Mouse (Mus musculus): Measurements from ENCODE around the gene Gga2. TPM values are rescaled to one million over a fixed set of nuclear protein-coding genes. Genes with fewer than 3 reads are reported as not detected.
A peak's percentile ranks its signal among the peaks of the same experiment; 100 is the strongest.

Gga2 gene
- polyA plus RNA-seq, 1 experiment from 2014 or later: 10.1 TPM

- 67% methylated on average over 7 of the region's 7 CpGs for WGBS (ENCODE audit: insufficient replicate concordance)
- no peak for ATAC-seq
Observed at GRCm38 (mm10) chr7:121966169-121966568, 54.9 kb downstream of the Gga2 start.

GRCm38 (mm10) chr7:121963883-121964398, 57.1 kb downstream of the Gga2 start:
- Histone ChIP-seq H3K27ac (ENCODE audit: low read depth) (no peak overlapping the region), H3K36me3 (replicated peaks; ENCODE audit: insufficient read depth, low read length) (peaks cover 12% of the 10 kb centered on the region; the same call in 1 of the 2 replicates), H3K4me2 (ENCODE audit: low read depth, low read length) (no peak overlapping the region), H3K4me1 (ENCODE audit: insufficient read depth) (no peaks in the 10 kb centered on the region), H3K27me3 (ENCODE audit: insufficient read depth, low read length) (no peaks in the 10 kb centered on the region), H3K4me3 (ENCODE audit: low read depth, low read length) (no peak overlapping the region), H3K9ac (replicated peaks) (no peak overlapping the region), H3K9me3 (ENCODE audit: low read length) (no peaks in the 10 kb centered on the region)
- DNase-seq: no peak
- ATAC-seq: no peak
- TF ChIP-seq EP300 (IDR thresholded peaks at IDR 0.05; ENCODE audit: low read depth) (no peak), CTCF (IDR thresholded peaks at IDR 0.05; ENCODE audit: low read depth) (peak; percentile 60)
- 69% methylated on average over 6 of the region's 6 CpGs for WGBS (ENCODE audit: insufficient replicate concordance)

More at GRCm38 (mm10) chr7:121966169-121966568, 54.9 kb downstream of the Gga2 start:
- Histone ChIP-seq H3K4me3 (ENCODE audit: low read depth, low read length) (no peak overlapping the region), H3K4me1 (ENCODE audit: insufficient read depth) (no peaks in the 10 kb centered on the region), H3K27ac (ENCODE audit: low read depth) (no peak overlapping the region), H3K27me3 (ENCODE audit: insufficient read depth, low read length) (no peaks in the 10 kb centered on the region), H3K4me2 (ENCODE audit: low read depth, low read length) (no peak overlapping the region), H3K9me3 (ENCODE audit: low read length) (no peaks in the 10 kb centered on the region), H3K9ac (replicated peaks) (no peak overlapping the region), H3K36me3 (replicated peaks; ENCODE audit: insufficient read depth, low read length) (peaks cover 18% of the 10 kb centered on the region)
- DNase-seq: no peak
- TF ChIP-seq CTCF (IDR thresholded peaks at IDR 0.05; ENCODE audit: low read depth): no peak
- TF ChIP-seq EP300 (IDR thresholded peaks at IDR 0.05; ENCODE audit: low read depth): no peak

- Histone ChIP-seq H3K9me3 (ENCODE audit: low read length) (no peaks in the 10 kb centered on the region), H3K4me1 (ENCODE audit: insufficient read depth) (no peaks in the 10 kb centered on the region), H3K4me2 (ENCODE audit: low read depth, low read length) (no peak overlapping the region), H3K36me3 (replicated peaks; ENCODE audit: insufficient read depth, low read length) (peaks cover 12% of the 10 kb centered on the region; the same call in 1 of the 2 replicates), H3K4me3 (ENCODE audit: low read depth, low read length) (no peak overlapping the region), H3K27me3 (ENCODE audit: insufficient read depth, low read length) (no peaks in the 10 kb centered on the region), H3K9ac (replicated peaks) (no peak overlapping the region), H3K27ac (ENCODE audit: low read depth) (no peak overlapping the region)
- DNase-seq (no peak), ATAC-seq (no peak)
- 82% methylated on average over 3 of the region's 3 CpGs for WGBS (ENCODE audit: insufficient replicate concordance)
- TF ChIP-seq CTCF (IDR thresholded peaks at IDR 0.05; ENCODE audit: low read depth): no peak
- no peak for TF ChIP-seq EP300 (IDR thresholded peaks at IDR 0.05; ENCODE audit: low read depth)
Observed at GRCm38 (mm10) chr7:121962571-121962959, 58.5 kb downstream of the Gga2 start.

- Histone ChIP-seq H3K9ac (replicated peaks) (no peak overlapping the region), H3K4me3 (ENCODE audit: low read depth, low read length) (no peak overlapping the region), H3K36me3 (replicated peaks; ENCODE audit: insufficient read depth, low read length) (peaks cover 12% of the 10 kb centered on the region; the same call in 1 of the 2 replicates), H3K4me1 (ENCODE audit: insufficient read depth) (no peaks in the 10 kb centered on the region), H3K4me2 (ENCODE audit: low read depth, low read length) (no peak overlapping the region), H3K27ac (ENCODE audit: low read depth) (no peak overlapping the region), H3K9me3 (ENCODE audit: low read length) (no peaks in the 10 kb centered on the region), H3K27me3 (ENCODE audit: insufficient read depth, low read length) (no peaks in the 10 kb centered on the region)
- 67% methylated on average over 7 of the region's 7 CpGs for WGBS (ENCODE audit: insufficient replicate concordance)
- TF ChIP-seq EP300 (IDR thresholded peaks at IDR 0.05; ENCODE audit: low read depth) (no peak), CTCF (IDR thresholded peaks at IDR 0.05; ENCODE audit: low read depth) (no peak)
- no peak for DNase-seq
- ATAC-seq: no peak
Observed at GRCm38 (mm10) chr7:121961913-121962570, 59.0 kb downstream of the Gga2 start.

GRCm38 (mm10) chr7:121955802-121956201, 65.2 kb downstream of the Gga2 start:
- Histone ChIP-seq H3K27ac (ENCODE audit: low read depth) (no peak overlapping the region), H3K27me3 (ENCODE audit: insufficient read depth, low read length) (no peaks in the 10 kb centered on the region), H3K9ac (replicated peaks) (no peak overlapping the region), H3K4me2 (ENCODE audit: low read depth, low read length) (no peak overlapping the region), H3K4me1 (ENCODE audit: insufficient read depth) (no peaks in the 10 kb centered on the region), H3K36me3 (replicated peaks; ENCODE audit: insufficient read depth, low read length) (peaks cover 14% of the 10 kb centered on the region), H3K4me3 (ENCODE audit: low read depth, low read length) (no peak overlapping the region), H3K9me3 (ENCODE audit: low read length) (no peaks in the 10 kb centered on the region)
- no peak for DNase-seq
- WGBS (ENCODE audit: insufficient replicate concordance): 81% methylated on average over 12 of the region's 12 CpGs
- ATAC-seq: no peak
- TF ChIP-seq CTCF (IDR thresholded peaks at IDR 0.05; ENCODE audit: low read depth) (no peak), EP300 (IDR thresholded peaks at IDR 0.05; ENCODE audit: low read depth) (no peak)

GRCm38 (mm10) chr7:121954891-121955669, 65.9 kb downstream of the Gga2 start:
- Histone ChIP-seq H3K36me3 (replicated peaks; ENCODE audit: insufficient read depth, low read length) (peaks cover 14% of the 10 kb centered on the region), H3K4me1 (ENCODE audit: insufficient read depth) (no peaks in the 10 kb centered on the region), H3K9me3 (ENCODE audit: low read length) (no peaks in the 10 kb centered on the region), H3K9ac (replicated peaks) (no peak overlapping the region), H3K27me3 (ENCODE audit: insufficient read depth, low read length) (no peaks in the 10 kb centered on the region), H3K4me2 (ENCODE audit: low read depth, low read length) (no peak overlapping the region), H3K27ac (ENCODE audit: low read depth) (no peak overlapping the region), H3K4me3 (ENCODE audit: low read depth, low read length) (no peak overlapping the region)
- ATAC-seq (no peak), DNase-seq (no peak)
- TF ChIP-seq CTCF (IDR thresholded peaks at IDR 0.05; ENCODE audit: low read depth) (no peak), EP300 (IDR thresholded peaks at IDR 0.05; ENCODE audit: low read depth) (no peak)
- 74% methylated on average over 11 of the region's 11 CpGs for WGBS (ENCODE audit: insufficient replicate concordance)

Measured in liver, postnatal 0 days (tissue).